Mouse (Mus musculus) liver, embryonic 14.5 days (tissue): ENCODE results near the gene T. TPM values are rescaled to one million over a fixed set of nuclear protein-coding genes. Genes with fewer than 3 reads are reported as not detected.
"Not testable (repeated sequence)": the region's sequence is repeated elsewhere in the genome, so short reads cannot be mapped to it uniquely, and the experiment has no call there.

ENCODE experiments used
- ATAC-seq: fragments of 200-750 bp; cut with Nextera tagmentation; 2 replicates; pipeline ENCODE4 v1.8.0; 2017; ENCODE audit warnings: moderate number of reproducible peaks, mild to moderate bottlenecking, moderate library complexity; ENCODE audit not compliant: insufficient read depth
- DNase-seq, 3 experiments: peaks; one replicate each; pipeline ENCODE4 v3.0.0-alpha.2; 2012 to 2013; ENCODE audit warnings: low read depth in 3 of 3, low spot score in 3 of 3
- H3K27ac ChIP-seq: fragments of 300-500 bp; sonication (generic); 2 replicates; pipeline ENCODE4 v1.5.1; 2014; ENCODE audit warnings: moderate library complexity, mild to moderate bottlenecking, control low read depth, inconsistent platforms
- H3K27me3 ChIP-seq: fragments of 300-500 bp; sonication (generic); 2 replicates; pipeline ENCODE4 v1.6.1; 2014; ENCODE audit warnings: mild to moderate bottlenecking, low read length, moderate library complexity; ENCODE audit not compliant: control insufficient read depth, insufficient read depth
- H3K36me3 ChIP-seq: fragments of 300-500 bp; sonication (generic); replicated peaks from 2 replicates; pipeline ENCODE4 v1.6.1; 2014; ENCODE audit warnings: low read depth; ENCODE audit not compliant: control insufficient read depth, insufficient read depth
- H3K4me1 ChIP-seq, 2 experiments: fragments of 200-500 bp in 1 of 2; fragments of 300-500 bp in 1 of 2; sonication (generic) in 1 of 2; replicated peaks; 2 replicates each; pipeline ENCODE4 v1.6.1; 2012 to 2014; ENCODE audit warnings: antibody characterized with exemption in 1 of 2, inconsistent platforms in 1 of 2, low read length in 1 of 2; ENCODE audit not compliant: control insufficient read depth in 2 of 2, insufficient read depth in 2 of 2
- H3K4me2 ChIP-seq: fragments of 300-500 bp; sonication (generic); 2 replicates; pipeline ENCODE4 v1.6.1; 2014; ENCODE audit warnings: low read depth, mild to moderate bottlenecking, control low read depth, moderate library complexity
- H3K4me3 ChIP-seq, 2 experiments: fragments of 200-500 bp in 1 of 2; fragments of 300-500 bp in 1 of 2; sonication (generic) in 1 of 2; 2 replicates each; pipeline ENCODE4 v1.5.1; 2012 to 2014; ENCODE audit warnings: low read depth in 2 of 2, low read length in 2 of 2, mild to moderate bottlenecking in 2 of 2, control low read depth in 1 of 2, inconsistent platforms in 1 of 2, moderate library complexity in 1 of 2; ENCODE audit not compliant: insufficient read depth in 1 of 2
- H3K9ac ChIP-seq: fragments of 300-500 bp; sonication (generic); replicated peaks from 2 replicates; pipeline ENCODE4 v1.6.1; 2014; ENCODE audit warnings: mild to moderate bottlenecking, control low read depth, moderate library complexity
- H3K9me3 ChIP-seq: fragments of 300-500 bp; sonication (generic); 2 replicates; pipeline ENCODE4 v1.6.1; 2016; ENCODE audit warnings: low read length, mixed read lengths; ENCODE audit not compliant: control insufficient read depth
- CTCF ChIP-seq: IDR thresholded peaks from 2 replicates; pipeline ENCODE4 v1.5.1; 2016; ENCODE audit warnings: antibody characterized with exemption, low read depth, control low read depth
- EP300 ChIP-seq: IDR thresholded peaks from 2 replicates; pipeline ENCODE4 v1.6.1; 2016; ENCODE audit warnings: antibody characterized with exemption, low read depth
- WGBS: fragments of 180-500 bp; shearing (Covaris S2); extraction: QIAGEN DNeasy Blood & Tissue Kit; methylation state at CpG from one replicate; pipeline ENCODE4 v1.1.7; 2014; ENCODE audit not compliant: insufficient replicate concordance; 5-methylcytosine and 5-hydroxymethylcytosine counted together
- polyA plus RNA-seq, 2 experiments: library from polyadenylated mRNA; depleted of rRNA in 1 of 2; stranded (reverse) in 1 of 2; unstranded in 1 of 2; fragments of >200 nt; fragmentation: Nextera tagmentation in 1 of 2; extraction: Ambion mirVana in 1 of 2; gene quantifications; 2 replicates each; pipeline versions ENCODE4 v1.2.1 to v1.2.3; 2012 to 2014

T gene
- polyA plus RNA-seq, 2 experiments = 0.03 TPM; not detected in 1

DNA sequence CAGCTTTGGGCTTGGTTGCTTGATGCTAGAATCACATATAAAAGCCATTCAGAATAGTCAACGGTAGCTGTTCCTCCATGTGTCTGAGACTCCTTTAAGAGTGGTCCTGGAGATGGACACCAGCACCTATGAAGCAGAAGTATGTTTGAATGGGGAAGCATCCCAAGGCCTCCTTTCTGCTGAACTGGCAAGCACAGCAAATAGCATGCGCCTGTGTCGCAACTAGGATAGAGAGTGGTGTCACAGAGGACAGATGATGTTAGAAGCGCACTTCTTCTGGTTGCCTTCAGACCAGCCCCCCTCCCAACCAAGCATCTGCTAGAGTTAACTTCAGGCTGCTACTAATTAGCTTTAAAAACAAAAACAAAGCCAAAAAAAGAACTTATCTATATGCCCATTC, 43.7 kb upstream of the T start:
- Histone ChIP-seq H3K36me3 (no peaks in the 10 kb centered on the region), H3K9ac (no peak overlapping the region), H3K4me1 (no peaks in the 10 kb centered on the region), H3K4me3 (no peak overlapping the region), H3K4me2 (no peak overlapping the region), H3K27me3 (peaks cover 25% of the 10 kb centered on the region), H3K9me3 (no peaks in the 10 kb centered on the region), H3K27ac (no peak overlapping the region)
- ATAC-seq (no peak), DNase-seq (no peak)
- 42% methylated on average over 4 of the region's 4 CpGs for WGBS
- TF ChIP-seq CTCF = no peak
- no peak for TF ChIP-seq EP300

DNA sequence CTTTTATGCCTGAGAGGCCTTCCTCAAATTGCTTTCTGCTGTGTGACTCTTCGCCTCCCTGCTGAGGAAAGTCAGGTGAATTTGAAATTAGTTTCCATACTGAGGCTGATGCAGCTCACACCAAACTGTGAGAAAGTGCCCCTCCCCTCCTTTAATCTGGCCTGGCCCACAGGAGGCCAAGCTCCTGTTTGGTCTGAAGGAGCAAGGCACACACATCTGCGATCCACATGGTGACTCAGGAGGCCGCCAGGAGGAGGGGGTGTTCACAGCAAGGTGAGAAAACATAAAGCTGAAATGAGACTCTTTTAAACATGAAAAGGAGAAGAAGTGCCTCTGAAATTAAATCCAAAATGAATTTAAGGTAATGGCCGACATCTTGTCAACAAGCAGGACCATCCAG, 37.9 kb upstream of the T start:
- no peaks in the 10 kb centered on the region for H3K27me3 ChIP-seq
- no peak overlapping the region for H3K4me3 ChIP-seq
- no peak overlapping the region for H3K4me2 ChIP-seq
- H3K9me3 ChIP-seq = no peaks in the 10 kb centered on the region
- no peaks in the 10 kb centered on the region for H3K4me1 ChIP-seq
- WGBS = 54% methylated on average over 4 of the region's 4 CpGs
- H3K9ac ChIP-seq = no peak overlapping the region
- no peak for ATAC-seq
- no peaks in the 10 kb centered on the region for H3K36me3 ChIP-seq
- H3K27ac ChIP-seq = no peak overlapping the region
- TF ChIP-seq EP300 (no peak), CTCF (no peak)
- no peak for DNase-seq

DNA sequence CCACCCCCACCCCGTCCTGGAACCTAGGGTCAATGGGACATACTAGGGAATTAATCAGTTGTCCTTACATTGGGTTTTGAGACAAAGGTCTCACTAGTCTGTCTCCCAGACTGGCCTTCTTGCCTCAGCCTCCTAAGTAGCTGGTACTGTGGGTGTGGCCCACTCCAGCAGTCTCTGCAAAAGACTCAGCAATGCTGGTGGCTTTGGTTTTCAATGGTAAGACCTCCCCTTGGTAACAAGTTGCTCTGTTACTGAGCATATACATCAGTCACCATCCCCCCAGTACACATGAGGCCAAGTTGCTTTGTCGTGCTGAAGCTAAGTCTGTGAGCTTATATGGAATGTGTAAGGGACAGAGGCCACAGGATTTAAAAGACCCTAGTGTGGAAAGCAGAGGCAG, 36.3 kb upstream of the T start:
- H3K4me1 ChIP-seq = no peaks in the 10 kb centered on the region
- 51% methylated on average over 2 of the region's 2 CpGs for WGBS
- ATAC-seq (no peak), DNase-seq (no peak)
- H3K27ac ChIP-seq = no peak overlapping the region
- H3K4me2 ChIP-seq = no peak overlapping the region
- TF ChIP-seq EP300 (no peak), CTCF (no peak)
- no peak overlapping the region for H3K4me3 ChIP-seq
- H3K36me3 ChIP-seq = no peaks in the 10 kb centered on the region
- H3K9ac ChIP-seq = no peak overlapping the region
- no peaks in the 10 kb centered on the region for H3K9me3 ChIP-seq
- H3K27me3 ChIP-seq = no peaks in the 10 kb centered on the region

DNA sequence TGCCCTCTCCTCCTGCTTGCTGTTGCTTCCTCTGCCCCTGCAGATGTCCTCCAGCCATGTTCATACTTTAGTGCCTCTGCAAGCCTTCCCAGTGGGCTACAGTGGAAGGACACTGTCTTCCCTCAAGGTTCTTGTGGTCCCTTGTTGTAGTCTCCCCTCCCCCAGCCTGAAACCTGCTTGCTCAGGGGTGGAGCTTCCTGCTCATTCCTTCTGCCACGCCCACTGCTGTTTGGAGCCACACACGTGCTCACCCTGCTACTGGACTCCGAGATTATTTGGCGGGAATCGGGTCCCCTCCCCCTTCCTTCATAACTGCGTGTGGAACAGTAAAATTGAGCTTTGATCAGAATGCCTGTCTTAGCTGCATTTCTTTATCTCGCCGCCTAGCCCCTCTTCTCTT, 30.3 kb upstream of the T start:
- not testable (repeated sequence) for H3K36me3 ChIP-seq, H3K9me3 ChIP-seq, ATAC-seq, DNase-seq, H3K4me2 ChIP-seq, H3K9ac ChIP-seq, H3K4me1 ChIP-seq, H3K27me3 ChIP-seq, H3K4me3 ChIP-seq, H3K27ac ChIP-seq
- WGBS = 21% methylated on average over 8 of the region's 8 CpGs

DNA sequence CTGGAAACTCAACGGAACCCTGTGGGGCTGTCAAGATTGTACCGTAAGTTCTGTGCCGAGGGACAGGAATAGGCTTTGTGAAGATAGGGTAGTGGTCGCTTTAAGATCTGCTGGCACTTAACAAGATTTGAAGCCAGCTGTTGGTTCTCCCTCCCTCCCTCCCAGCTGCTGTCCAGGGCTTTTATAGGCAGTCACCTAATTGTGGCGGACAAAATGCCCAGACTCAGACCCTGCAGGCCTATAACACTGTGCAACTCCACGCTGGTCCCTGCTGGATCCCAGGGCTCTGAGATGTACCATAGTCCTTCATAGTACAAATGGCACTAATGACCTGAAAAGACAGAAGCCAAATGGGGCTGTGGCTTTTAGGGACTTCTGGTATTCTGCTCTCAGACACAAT, 27.9 kb upstream of the T start:
- no peak for ATAC-seq
- TF ChIP-seq EP300 (no peak), CTCF (no peak)
- Histone ChIP-seq H3K9me3 (no peaks in the 10 kb centered on the region), H3K4me3 (no peak overlapping the region), H3K36me3 (no peaks in the 10 kb centered on the region), H3K4me2 (no peak overlapping the region), H3K27ac (no peak overlapping the region), H3K27me3 (no peaks in the 10 kb centered on the region), H3K4me1 (peaks cover 0 to 10% of the 10 kb centered on the region in 2 experiments; a peak in 3 of 4 replicates), H3K9ac (no peak overlapping the region)
- 29% methylated on average over 6 of the region's 6 CpGs for WGBS
- no peak for DNase-seq

DNA sequence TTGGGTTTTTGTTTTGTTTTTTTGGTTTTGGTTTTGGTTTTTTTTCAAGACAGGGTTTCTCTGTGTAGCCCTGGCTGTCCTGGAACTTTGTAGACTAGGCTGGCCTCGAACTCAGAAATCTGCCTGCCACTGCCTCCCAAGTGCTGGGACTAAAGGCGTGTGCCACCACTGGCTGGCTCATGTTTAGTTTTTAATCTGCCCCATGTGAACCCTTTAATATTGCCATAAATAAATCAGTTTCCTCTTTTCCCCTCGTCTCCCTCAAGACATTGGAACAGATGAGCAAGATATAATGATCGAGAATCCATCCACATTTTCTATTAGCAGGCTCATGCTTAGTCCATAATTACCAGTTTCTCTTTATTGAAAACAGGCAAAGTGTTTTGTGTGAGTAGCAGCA, 26.2 kb upstream of the T start:
- not testable (repeated sequence) for H3K9ac ChIP-seq, H3K27me3 ChIP-seq, H3K4me1 ChIP-seq, H3K4me3 ChIP-seq, DNase-seq, ATAC-seq, H3K4me2 ChIP-seq, H3K36me3 ChIP-seq, H3K27ac ChIP-seq, H3K9me3 ChIP-seq
- WGBS = 38% methylated on average over 4 of the region's 4 CpGs
